Mouse (Mus musculus) kidney, postnatal 10 days (tissue): ENCODE results near the gene Igfbp3.

Experiments
- DNase-seq: peaks from one replicate; pipeline ENCODE4 v3.0.0; 2021; ENCODE audit warnings: mixed read lengths

Gene Igfbp3

DNA sequence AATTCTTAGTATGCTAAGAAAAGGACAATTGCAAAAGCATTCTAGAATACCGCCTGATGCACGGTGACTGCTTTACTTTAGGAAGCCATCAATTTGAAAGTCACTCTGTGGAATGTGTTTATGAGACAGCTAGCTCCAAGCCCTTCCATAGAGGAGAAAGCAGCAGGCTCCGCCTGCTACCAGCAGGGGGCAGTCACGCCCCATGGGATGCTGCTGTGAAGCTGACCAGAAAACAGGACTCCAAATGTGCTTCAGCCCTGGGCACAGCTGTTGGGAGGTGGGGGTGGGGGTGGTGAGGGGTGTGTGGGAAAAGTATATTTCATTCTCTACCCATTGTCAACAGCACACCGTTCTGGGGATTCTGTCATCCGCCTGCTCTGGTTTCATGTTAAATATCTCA, 3.4 kb downstream of the Igfbp3 start:
- DNase-seq = peak; percentile 89

DNA sequence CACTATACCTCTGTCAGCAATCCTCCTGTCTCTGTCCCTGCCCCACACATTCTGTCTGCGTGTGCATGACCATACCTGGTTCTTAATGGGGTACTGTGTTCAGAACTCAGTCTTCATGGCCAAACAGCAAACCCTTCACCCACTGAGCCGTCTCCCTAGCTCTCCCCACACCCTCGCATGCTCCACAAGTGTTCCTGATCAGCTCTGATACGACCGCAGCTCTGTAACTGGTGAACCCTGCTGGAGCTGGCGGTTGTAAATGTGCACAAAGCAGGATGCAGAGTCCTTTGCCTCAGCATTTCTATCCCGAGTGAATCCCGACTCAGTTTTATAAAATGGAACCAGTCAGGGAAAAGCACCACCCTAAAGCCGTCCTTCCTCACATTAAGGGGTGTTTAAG, 9.9 kb downstream of the Igfbp3 start:
- DNase-seq = no peak

- no peak for DNase-seq
These were observed 11.5 kb downstream of the Igfbp3 start for GRCm38 (mm10) chr11:7202206-7202605.

- DNase-seq = no peak
These were observed 13.3 kb downstream of the Igfbp3 start for GRCm38 (mm10) chr11:7200393-7200783.

DNA sequence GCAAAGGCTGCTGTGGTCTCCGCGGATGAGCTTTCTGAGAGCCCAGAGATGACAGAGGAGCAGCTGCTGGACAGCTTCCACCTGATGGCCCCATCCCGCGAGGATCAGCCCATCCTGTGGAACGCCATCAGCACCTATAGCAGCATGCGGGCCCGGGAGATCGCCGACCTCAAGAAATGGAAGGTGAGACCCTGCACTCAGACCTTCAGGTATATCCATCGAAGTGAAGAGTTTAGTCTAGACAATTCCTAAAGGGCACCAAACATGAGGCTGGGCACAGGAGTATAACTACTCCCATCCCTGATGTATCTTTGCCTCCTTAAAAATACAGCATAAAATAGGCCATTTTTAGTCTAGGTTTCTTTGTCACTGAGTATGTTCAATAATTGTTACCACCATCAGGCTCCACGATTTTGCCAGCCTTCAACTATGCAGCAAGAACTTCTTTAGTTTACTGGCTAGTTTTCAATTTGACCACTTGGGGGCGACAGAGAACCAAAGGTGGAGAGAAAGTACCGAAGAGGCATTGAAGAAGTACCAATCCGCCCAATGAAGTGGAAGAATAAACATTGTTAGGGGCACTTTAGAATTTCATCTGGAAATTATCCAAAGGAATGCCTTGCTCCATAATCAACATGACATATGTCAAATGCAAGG, 13.9 kb downstream of the Igfbp3 start:
- peak; percentile 80 for DNase-seq

DNA sequence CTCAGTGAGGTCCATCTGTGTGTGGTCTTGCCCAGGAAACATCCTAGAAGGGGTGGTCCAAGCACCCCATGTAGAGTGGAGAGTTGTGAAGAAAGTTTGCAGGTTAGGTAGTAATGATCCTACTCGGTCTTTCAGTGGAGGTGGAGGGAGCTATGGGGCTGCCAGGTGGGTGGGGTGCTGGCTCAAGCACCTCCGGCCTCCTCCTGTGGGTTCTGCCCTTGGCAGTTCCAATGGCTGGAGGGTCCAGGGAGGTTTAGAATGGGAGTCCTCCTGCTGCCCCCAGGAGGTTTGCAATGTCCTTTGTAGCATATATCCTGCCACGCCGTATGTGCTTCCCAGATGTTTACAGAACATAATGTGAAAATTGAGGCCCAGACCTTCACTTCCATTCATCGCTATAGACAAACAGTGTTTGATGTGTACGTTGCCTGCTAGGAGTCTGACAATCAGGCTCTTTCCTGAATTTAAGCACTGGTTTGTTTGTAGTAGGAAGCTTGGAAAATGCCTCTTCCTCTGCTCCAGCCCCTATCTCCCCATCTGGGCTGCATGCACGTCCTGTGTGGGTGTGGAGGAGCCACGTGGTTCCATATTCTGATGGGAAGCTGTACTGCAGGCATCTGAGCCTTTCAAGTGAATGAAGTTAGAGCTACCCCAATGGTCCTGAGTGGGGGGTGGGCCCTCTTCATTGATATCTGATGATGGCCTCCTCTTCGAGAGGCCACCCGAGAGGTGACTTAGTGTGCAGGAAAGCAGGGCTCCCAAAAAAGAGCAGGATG, 15.1 kb downstream of the Igfbp3 start:
- DNase-seq = no peak

DNA sequence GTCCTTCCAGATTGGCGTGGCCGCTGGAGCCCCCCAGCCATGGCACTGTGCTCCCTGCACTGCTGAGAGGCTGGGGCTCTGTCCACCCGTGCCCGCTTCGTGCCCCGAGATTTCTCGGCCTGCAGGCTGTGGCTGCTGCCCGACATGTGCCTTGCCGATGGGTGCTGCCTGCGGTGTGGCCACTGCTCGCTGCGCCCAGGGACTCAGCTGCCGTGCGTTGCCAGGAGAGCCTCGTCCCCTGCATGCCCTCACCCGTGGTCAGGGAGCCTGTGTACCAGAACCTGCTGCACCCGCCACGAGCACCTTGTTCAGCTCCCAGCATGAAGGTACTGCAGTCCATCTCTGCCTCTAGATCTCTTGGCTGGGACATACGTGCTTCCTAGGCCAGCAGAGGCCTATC, 15.7 kb downstream of the Igfbp3 start:
- DNase-seq = peak; percentile 37

DNA sequence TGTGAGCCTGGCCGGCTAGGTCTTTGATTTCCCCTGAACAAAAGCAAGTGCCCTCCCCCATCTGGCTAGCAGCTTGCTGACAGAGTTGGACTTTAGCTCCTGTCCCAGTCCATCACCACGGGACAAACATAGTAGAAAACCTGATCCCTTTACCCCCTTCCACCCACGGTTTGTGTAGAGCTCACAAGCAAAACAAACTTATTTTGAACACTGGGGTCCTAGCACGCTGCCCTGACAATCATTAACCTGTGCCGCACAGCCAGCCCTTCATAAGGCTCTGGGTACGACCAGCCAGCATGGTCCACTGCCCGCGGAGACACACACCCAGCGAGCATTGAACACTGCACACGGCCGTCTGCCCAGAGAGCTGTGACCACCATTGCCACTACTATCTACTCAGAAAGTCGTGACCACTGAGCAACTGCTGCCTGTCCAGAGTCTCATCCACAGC, 16.2 kb downstream of the Igfbp3 start, which contains the start of gene Igfbp1:
Gene Igfbp1, plus strand, starts transcription at position 292 of the 451 bp plus-strand sequence.
- peak; percentile 77 for DNase-seq

- DNase-seq = no peak
These were observed 18.4 kb downstream of the Igfbp3 start for GRCm38 (mm10) chr11:7195312-7195685.

DNA sequence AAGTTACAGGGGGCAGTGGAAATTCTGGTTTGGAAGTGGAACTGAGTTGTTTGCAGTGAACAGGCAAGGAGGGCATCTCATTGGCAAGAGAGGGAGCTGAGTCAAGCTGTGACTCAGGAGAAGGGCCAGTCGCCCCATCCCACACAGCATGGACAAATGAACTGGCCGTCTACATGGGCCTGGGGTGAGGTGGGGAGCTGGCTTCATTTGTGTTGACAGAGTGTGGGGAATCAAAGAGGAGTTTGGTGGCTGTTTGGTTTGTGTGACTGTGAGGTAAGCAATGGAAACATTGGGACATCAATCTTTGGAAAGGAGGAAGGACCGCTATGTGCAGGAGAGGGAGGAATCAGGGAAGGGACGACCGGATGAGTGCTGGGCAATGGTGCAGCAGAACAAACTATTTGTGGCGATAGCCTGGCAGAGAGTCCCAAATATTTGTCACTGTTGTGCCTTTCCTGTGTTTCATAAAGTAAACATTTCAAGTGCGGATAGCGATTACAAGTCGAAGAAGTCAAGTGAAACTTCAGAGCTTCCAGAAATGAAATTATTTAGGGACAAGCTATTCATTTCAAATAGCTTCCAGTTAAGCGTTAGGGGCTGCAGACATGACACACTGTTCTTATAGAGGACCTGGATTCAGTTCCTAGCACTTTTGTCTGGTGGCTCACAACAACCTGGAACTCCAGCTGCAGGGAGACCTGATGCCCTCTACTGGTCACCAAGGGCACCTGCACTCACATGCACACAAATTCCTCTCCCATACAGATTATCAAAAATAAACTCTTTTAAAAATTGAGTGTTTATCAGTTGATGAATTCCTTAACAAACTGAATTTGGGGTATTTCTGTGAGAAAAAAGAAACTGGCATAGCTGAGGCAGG, 19.1 kb downstream of the Igfbp3 start:
- no peak for DNase-seq

DNA sequence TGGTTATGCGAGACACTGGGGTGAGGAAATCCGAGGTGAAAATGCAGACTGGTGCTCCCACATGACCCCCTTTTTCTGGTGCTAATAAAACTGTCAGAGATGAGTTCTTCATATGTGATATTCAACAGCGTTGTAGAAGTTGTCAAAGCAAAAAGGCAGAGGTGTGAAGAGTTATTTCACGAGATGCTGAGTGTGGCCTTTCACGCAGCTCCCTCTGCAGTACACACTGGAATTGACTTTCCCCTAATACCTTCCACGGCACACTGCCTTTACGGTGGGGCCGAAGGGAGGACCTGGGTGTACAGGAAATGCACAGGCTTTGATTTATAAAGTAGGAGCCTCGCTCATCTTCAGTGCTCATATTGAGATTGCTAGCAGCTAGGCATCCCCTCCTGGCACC, 20.6 kb downstream of the Igfbp3 start:
- no peak for DNase-seq

GRCm38 (mm10) chr11:7192710-7193109, 21.0 kb downstream of the Igfbp3 start:
- no peak for DNase-seq

DNA sequence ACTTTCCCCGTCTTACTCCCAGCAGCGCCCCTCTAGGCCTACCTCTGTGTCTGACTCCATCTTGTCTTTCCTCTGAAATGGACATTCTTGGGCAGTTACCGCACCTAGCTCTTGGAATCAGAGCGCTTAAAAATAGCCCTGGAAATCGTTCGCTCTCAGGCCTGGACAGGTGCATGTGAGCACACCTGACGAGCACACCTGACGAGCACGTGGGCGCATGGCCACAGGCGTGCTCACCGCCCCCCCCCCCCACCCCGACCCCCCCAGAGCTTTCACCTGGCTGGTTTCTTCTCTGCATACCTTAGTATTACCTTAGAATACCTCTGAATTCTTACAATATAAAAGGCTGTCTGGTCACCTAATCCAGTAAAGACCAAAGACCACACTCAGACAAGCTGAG, 25.3 kb downstream of the Igfbp3 start, which contains the start of gene Gm11985:
Gene Gm11985, minus strand, starts transcription at position 101 of the 400 bp plus-strand sequence.
- DNase-seq = no peak

DNA sequence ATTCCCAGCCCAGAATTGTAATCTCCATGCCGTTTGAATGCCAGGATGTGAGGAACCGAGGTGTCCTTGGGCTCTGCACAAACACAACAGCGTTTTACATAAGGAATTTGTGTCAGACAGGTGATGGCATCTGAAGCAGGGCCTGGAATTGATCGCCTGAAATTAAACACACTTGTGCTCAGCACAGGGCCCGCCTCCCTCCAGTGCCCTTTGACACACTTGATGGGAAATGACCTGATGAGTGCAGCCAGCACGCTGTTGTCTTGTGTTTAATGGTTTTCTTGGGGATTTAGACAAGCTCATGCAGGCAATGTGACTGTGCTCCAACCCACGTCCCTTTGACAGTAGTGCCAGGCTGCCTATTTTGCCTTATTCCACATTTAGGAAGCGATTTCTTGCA, 26.3 kb downstream of the Igfbp3 start:
- no peak for DNase-seq

- no peak for DNase-seq
These were observed 29.3 kb downstream of the Igfbp3 start for GRCm38 (mm10) chr11:7184420-7184819.

DNA sequence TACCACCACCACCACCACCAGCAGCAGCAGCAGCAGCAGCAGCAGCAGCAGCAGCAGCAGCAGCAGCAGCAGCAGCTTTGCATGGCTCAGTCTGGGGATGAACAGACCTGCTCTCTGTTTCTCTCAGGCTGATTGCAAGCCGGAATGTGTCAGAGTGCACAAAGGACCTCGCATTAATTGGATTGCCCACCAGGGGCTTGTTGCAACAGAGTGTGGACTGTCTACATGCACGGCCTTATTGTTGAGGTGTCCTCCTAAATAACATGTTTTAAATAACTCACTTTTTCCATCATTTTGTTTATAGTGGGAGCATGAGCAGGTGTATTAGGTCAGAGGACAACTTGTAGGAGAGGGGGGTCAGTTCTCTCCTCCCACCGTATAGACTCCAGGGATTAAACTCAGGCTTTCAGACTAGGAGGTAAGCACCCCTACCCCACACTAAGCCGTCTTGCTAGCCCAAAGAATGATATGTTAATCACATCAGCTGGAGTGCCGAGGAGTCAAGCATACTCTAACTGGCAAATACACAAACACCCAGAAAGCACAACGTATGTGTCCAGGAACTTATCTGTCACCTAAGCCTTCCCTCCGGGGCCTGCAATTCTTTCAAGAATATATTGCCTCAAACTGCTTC, 31.2 kb downstream of the Igfbp3 start:
- DNase-seq = no peak

- DNase-seq = no peak
These were observed 34.4 kb downstream of the Igfbp3 start for GRCm38 (mm10) chr11:7179276-7179675.

DNA sequence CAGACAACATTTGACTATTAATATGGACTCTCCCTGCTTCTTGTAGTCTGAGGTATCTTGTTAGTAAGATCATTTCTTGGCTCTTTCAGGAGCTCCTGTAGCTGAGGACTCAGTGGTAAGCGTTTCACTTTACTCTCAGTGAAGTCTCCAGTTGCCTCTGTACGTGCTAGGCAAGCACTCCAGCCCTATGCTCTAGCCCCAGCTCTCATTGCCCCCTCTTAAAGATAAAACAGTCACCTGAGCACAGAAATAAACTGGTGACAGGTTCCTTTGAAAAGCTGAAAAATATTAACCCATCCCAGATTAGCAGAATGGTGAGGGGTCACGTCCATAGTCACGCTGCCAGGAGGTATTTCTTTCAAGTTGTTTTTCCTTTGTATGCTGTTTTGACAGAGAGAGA, 35.0 kb downstream of the Igfbp3 start:
- no peak for DNase-seq

GRCm38 (mm10) chr11:7173664-7174063, 40.1 kb downstream of the Igfbp3 start:
- DNase-seq = no peak

DNA sequence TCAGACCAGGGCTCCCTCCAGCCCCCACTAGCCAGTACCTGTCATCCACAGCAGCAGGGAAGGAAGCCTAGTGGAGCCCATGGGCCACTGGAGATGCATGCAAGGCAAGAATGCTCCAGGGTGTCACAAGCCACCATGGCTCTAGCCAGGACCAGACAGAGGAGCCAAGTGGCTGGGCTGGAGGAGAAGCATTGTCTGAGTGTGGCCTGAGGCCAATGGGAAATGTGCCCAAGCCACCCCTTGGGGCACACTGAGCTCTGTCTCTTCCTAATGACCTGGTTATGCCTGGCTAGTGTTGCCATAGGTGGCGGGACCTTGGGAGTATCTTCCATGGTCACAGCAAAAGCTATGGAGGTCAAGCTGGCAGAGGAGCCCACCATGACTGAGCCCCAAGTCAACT, 44.1 kb downstream of the Igfbp3 start:
- DNase-seq = no peak

DNA sequence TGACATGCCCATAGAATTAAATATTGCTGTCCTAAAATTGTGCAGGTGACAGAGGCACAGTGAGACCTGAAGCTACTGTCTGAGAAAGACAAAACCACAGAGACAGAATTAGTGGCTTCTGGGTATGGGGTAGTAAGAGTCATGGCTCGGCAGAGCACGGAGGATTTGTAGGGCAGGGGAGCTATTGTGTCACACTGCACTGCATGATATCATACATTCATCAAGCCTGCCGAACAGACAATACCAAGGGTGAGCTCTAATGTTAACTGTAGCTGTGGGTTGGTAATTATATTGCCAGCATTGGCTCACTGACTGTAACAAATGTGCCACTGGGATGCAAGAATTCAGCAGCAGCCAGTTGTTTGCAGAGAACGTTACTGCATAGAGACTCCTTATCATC, 49.3 kb downstream of the Igfbp3 start:
- no peak for DNase-seq

DNA sequence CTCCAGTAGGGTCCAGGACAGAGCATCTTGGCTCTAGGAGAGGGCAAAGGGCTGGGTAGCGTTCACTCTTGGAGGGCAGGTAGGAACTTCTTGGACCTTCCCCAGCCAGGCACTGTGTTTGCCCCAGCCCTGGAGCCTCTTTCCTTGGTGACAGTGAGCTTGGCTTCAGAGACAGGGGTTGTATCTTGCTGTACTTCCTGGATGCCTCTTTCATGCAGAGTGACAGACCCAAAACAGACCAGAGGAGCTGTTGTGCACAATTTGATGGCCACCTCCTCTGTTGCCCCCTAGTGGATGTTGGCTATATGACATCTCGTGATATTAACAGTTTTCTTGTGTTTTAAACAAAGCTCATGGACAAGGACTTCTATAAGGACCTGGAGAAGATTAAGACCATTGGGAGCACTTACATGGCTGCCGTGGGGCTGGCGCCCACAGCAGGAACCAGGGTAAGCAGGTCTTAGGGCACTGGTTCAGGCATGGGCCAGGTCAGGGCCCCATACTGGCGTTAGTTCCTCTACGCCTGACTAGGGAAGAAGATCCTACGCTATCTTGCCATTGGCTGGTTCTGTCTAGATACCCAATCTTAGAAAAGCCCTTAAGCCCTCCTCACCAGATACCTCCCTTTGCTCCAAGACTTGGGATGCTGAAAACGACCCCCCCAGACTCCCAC, 52.1 kb downstream of the Igfbp3 start:
- DNase-seq = peak; percentile 56
